Mouse (Mus musculus) midbrain, embryonic 16.5 days (tissue): ENCODE data around the gene Tma7. TPM values are rescaled to one million over a fixed set of nuclear protein-coding genes. Genes with fewer than 3 reads are reported as not detected.

Experiments used
- ATAC-seq: fragments of 200-750 bp; cut with Nextera tagmentation; 2 replicates; pipeline ENCODE4 v1.8.0; 2017; ENCODE audit warnings: moderate TSS enrichment
- H3K27ac ChIP-seq: fragments of 300-500 bp; sonication (generic); 2 replicates; pipeline ENCODE4 v1.5.1; 2014; ENCODE audit warnings: mild to moderate bottlenecking, low read length, mixed read lengths
- H3K27me3 ChIP-seq: fragments of 300-500 bp; sonication (generic); 2 replicates; pipeline ENCODE4 v1.6.1; 2014; ENCODE audit warnings: low read depth, low read length, mixed read lengths; ENCODE audit not compliant: control insufficient read depth, insufficient read depth
- H3K36me3 ChIP-seq: fragments of 300-500 bp; sonication (generic); 2 replicates; pipeline ENCODE4 v1.6.1; 2014; ENCODE audit warnings: mild to moderate bottlenecking, low read length, moderate library complexity, mixed read lengths; ENCODE audit not compliant: control insufficient read depth, insufficient read depth
- H3K4me1 ChIP-seq: fragments of 300-500 bp; sonication (generic); 2 replicates; pipeline ENCODE4 v1.6.1; 2014; ENCODE audit warnings: mild to moderate bottlenecking, low read length, mixed read lengths; ENCODE audit not compliant: control insufficient read depth, insufficient read depth
- H3K4me2 ChIP-seq: fragments of 300-500 bp; sonication (generic); 2 replicates; pipeline ENCODE4 v1.6.1; 2014; ENCODE audit warnings: mild to moderate bottlenecking, low read length, mixed read lengths
- H3K4me3 ChIP-seq: fragments of 300-500 bp; sonication (generic); 2 replicates; pipeline ENCODE4 v1.5.1; 2014; ENCODE audit warnings: low read depth, mild to moderate bottlenecking, low read length, moderate library complexity, mixed read lengths
- H3K9ac ChIP-seq: fragments of 300-500 bp; sonication (generic); 2 replicates; pipeline ENCODE4 v1.6.1; 2014; ENCODE audit warnings: low read depth, low read length, mixed read lengths
- H3K9me3 ChIP-seq: fragments of 300-500 bp; sonication (generic); replicated peaks from 2 replicates; pipeline ENCODE4 v1.6.1; 2014; ENCODE audit warnings: mild to moderate bottlenecking, low read length, mixed read lengths; ENCODE audit not compliant: control insufficient read depth, poor library complexity, severe bottlenecking
- WGBS: fragments of 180-500 bp; shearing (Covaris S2); extraction: QIAGEN DNeasy Blood & Tissue Kit; methylation state at CpG from one replicate; pipeline ENCODE4 v1.1.7; 2014; 5-methylcytosine and 5-hydroxymethylcytosine counted together
- polyA plus RNA-seq: library from polyadenylated mRNA; unstranded; fragments of >200 nt; fragmentation: Nextera tagmentation; extraction: Ambion mirVana; gene quantifications from 2 replicates; pipeline ENCODE4 v1.2.1, GENCODE M21; 2015

Gene Tma7
- polyA plus RNA-seq, 1 experiment from 2014 or later, result 674 TPM

DNA sequence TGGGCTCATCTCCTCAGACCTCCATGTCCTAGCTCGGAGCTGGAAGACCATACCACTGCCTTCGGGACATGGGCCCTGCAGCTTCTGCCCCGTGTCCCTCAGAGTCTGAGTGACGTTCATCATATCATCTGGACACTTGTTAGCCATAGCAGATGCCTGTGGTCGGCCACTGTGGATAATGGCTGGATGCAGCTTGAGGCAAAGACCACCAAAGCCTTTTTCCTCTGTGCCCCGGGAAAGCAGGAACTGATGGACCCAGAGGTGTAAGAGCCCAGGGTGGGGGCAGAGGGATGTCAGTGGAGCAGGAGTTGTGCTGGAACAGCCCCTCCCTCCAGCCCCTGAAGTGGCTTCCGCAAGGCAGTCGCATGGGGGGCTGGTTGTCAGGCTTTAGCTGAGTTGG, 50.7 kb downstream of the Tma7 start:
- H3K9ac ChIP-seq, result no peak overlapping the region
- no peak overlapping the region for H3K27ac ChIP-seq
- H3K36me3 ChIP-seq, result peaks cover 11% of the 10 kb centered on the region; the same call in 1 of the 2 replicates
- no peaks in the 10 kb centered on the region for H3K9me3 ChIP-seq
- H3K4me3 ChIP-seq, result no peak overlapping the region
- H3K4me2 ChIP-seq, result no peak overlapping the region
- H3K4me1 ChIP-seq, result no peaks in the 10 kb centered on the region
- no peak for ATAC-seq
- 86% methylated on average over 8 of the region's 8 CpGs for WGBS
- H3K27me3 ChIP-seq, result no peaks in the 10 kb centered on the region

DNA sequence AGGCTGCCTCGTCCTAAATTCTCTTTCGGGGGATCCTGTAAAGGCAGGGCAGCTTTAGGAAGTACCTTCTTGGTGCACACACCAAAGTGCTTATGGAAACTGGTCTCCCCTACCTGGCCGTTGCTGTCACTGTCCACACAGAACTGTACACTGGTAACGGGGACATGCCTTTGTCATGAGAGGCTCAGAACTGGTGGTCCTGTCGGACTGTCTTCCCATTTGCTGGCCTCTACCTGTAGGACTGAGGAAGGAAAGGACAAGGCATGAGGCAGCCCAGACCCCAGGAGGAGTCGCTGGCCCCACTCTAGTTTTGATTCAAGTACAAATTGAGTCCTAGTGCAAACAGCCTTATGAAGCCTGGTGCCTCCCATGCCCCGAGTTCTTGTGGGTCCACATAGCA, 51.4 kb downstream of the Tma7 start:
- 92% methylated on average over 7 of the region's 7 CpGs for WGBS
- H3K4me3 ChIP-seq, result no peak overlapping the region
- H3K27me3 ChIP-seq, result no peaks in the 10 kb centered on the region
- ATAC-seq, result no peak
- H3K27ac ChIP-seq, result no peak overlapping the region
- H3K4me2 ChIP-seq, result no peak overlapping the region
- no peaks in the 10 kb centered on the region for H3K4me1 ChIP-seq
- no peaks in the 10 kb centered on the region for H3K9me3 ChIP-seq
- peaks cover 11% of the 10 kb centered on the region; the same call in 1 of the 2 replicates for H3K36me3 ChIP-seq
- H3K9ac ChIP-seq, result no peak overlapping the region

- no peak overlapping the region for H3K9ac ChIP-seq
- no peak overlapping the region for H3K4me2 ChIP-seq
- no peaks in the 10 kb centered on the region for H3K27me3 ChIP-seq
- H3K4me1 ChIP-seq, result no peaks in the 10 kb centered on the region
- no peak for ATAC-seq
- peaks cover 13% of the 10 kb centered on the region; the same call in 1 of the 2 replicates for H3K36me3 ChIP-seq
- 70% methylated on average over 3 of the region's 3 CpGs for WGBS
- H3K27ac ChIP-seq, result no peak overlapping the region
- no peaks in the 10 kb centered on the region for H3K9me3 ChIP-seq
- H3K4me3 ChIP-seq, result no peak overlapping the region
Measured at GRCm38 (mm10) chr9:109030312-109030711, 52.1 kb downstream of the Tma7 start.

- Histone ChIP-seq H3K9ac (no peak overlapping the region), H3K4me2 (no peak overlapping the region), H3K4me3 (no peak overlapping the region), H3K27me3 (no peaks in the 10 kb centered on the region), H3K4me1 (no peaks in the 10 kb centered on the region), H3K9me3 (no peaks in the 10 kb centered on the region), H3K36me3 (peaks cover 21% of the 10 kb centered on the region; the same call in 1 of the 2 replicates), H3K27ac (no peak overlapping the region)
- ATAC-seq, result no peak
- 78% methylated on average over 5 of the region's 5 CpGs for WGBS
Measured at GRCm38 (mm10) chr9:109028919-109029318, 53.5 kb downstream of the Tma7 start.

DNA sequence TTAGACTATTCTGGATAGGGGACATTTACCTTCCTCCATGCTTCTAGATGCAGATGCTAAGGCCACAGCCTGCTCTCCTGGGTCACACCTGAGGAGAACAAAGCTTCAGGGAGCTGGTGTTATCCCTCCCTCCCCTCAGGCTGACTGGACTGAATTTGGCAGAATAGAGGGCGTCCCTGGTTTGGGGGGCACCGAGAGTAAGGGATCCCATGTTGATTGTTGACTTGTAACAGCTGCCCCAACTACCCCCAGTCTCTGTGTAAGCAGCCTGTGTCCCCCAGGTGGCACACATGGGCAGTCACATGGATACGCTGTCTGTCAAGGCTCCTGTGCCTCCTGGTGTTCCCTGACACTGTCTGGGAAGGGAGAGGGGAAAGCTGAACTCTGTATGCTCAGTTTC, 54.0 kb downstream of the Tma7 start:
- 80% methylated on average over 3 of the region's 3 CpGs for WGBS
- H3K9me3 ChIP-seq, result no peaks in the 10 kb centered on the region
- no peak overlapping the region for H3K9ac ChIP-seq
- no peak overlapping the region for H3K4me2 ChIP-seq
- H3K4me1 ChIP-seq, result no peaks in the 10 kb centered on the region
- no peaks in the 10 kb centered on the region for H3K27me3 ChIP-seq
- H3K36me3 ChIP-seq, result peaks cover 21% of the 10 kb centered on the region; the same call in 1 of the 2 replicates
- H3K4me3 ChIP-seq, result no peak overlapping the region
- H3K27ac ChIP-seq, result no peak overlapping the region
- no peak for ATAC-seq

DNA sequence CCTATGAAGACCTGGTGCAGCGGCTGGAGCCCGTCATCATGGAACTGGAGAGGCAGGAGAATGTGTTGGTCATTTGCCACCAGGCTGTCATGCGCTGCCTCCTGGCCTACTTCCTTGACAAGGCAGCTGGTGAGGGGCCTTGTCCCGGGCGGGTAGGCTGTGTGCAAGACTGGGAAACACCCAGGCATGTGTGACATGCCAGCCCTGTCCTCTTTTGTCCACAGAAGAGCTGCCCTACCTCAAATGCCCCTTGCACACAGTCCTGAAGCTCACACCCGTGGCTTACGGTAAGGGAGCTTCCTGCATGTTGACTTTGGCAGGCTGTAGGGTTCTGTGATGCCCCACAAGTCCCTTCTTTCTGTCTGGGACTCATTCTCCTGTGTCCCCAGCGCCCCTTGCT, 54.9 kb downstream of the Tma7 start:
- WGBS, result 81% methylated on average over 8 of the region's 8 CpGs
- H3K4me2 ChIP-seq, result no peak overlapping the region
- H3K9ac ChIP-seq, result no peak overlapping the region

More for the DNA sequence above, 54.9 kb downstream of the Tma7 start:
- peaks cover 21% of the 10 kb centered on the region; the same call in 1 of the 2 replicates for H3K36me3 ChIP-seq
- H3K4me1 ChIP-seq, result no peaks in the 10 kb centered on the region
- H3K9me3 ChIP-seq, result no peaks in the 10 kb centered on the region
- no peaks in the 10 kb centered on the region for H3K27me3 ChIP-seq
- no peak overlapping the region for H3K27ac ChIP-seq
- no peak for ATAC-seq
- no peak overlapping the region for H3K4me3 ChIP-seq

Other genes with a start within 250 kb of the Tma7 start
- 17.5 and 19.0 TPM in 2 replicates for gene Slc26a6, start 229.3 kb downstream of the Tma7 start, polyA plus RNA-seq
- gene Tmem89, start 168.0 kb downstream of the Tma7 start, polyA plus RNA-seq, result not detected in 2 replicates
- gene Uqcrc1, start 146.0 kb downstream of the Tma7 start, polyA plus RNA-seq, result 417 and 452 TPM in 2 replicates
- 1.1 and 1.6 TPM in 2 replicates for gene Col7a1, start 129.0 kb downstream of the Tma7 start, polyA plus RNA-seq
- gene Ucn2, start 96.6 kb downstream of the Tma7 start, polyA plus RNA-seq, result not detected in 2 replicates
- 31.5 and 31.9 TPM in 2 replicates for gene Pfkfb4, start 90.8 kb downstream of the Tma7 start, polyA plus RNA-seq
- 60.1 and 68.9 TPM in 2 replicates for gene Shisa5, start 44.0 kb downstream of the Tma7 start, polyA plus RNA-seq
- 12.1 and 13.7 TPM in 2 replicates for gene Trex1, start 22.9 kb downstream of the Tma7 start, polyA plus RNA-seq
- gene Atrip, start 8.5 kb downstream of the Tma7 start, polyA plus RNA-seq, result 31.5 and 34.1 TPM in 2 replicates
- gene Ccdc51, start 94 bp downstream of the Tma7 start, polyA plus RNA-seq, result 12.5 and 13.1 TPM in 2 replicates
- 17.9 and 19.1 TPM in 2 replicates for gene Plxnb1, start 12.8 kb upstream of the Tma7 start, polyA plus RNA-seq
- not detected in 2 replicates for gene Fbxw21, start 79.5 kb upstream of the Tma7 start, polyA plus RNA-seq
- not detected in 2 replicates for gene Fbxw13, start 113.4 kb upstream of the Tma7 start, polyA plus RNA-seq
- not detected in 2 replicates for gene Fbxw20, start 152.2 kb upstream of the Tma7 start, polyA plus RNA-seq
- not detected in 2 replicates for gene Fbxw14, start 205.1 kb upstream of the Tma7 start, polyA plus RNA-seq